Mouse (Mus musculus) liver, embryonic 12.5 days (tissue): Measurements from ENCODE around the gene Slc45a1. TPM values are rescaled to one million over a fixed set of nuclear protein-coding genes. Genes with fewer than 3 reads are reported as not detected.
"Not testable (repeated sequence)": the region's sequence is repeated elsewhere in the genome, so short reads cannot be mapped to it uniquely, and the experiment has no call there.

Experiments used
- ATAC-seq: fragments of 200-750 bp; cut with Nextera tagmentation; 2 replicates; pipeline ENCODE4 v1.8.0; 2017; ENCODE audit warnings: moderate number of reproducible peaks, mild to moderate bottlenecking, moderate library complexity
- H3K27ac ChIP-seq: fragments of 300-500 bp; sonication (generic); 2 replicates; pipeline ENCODE4 v1.5.1; 2016; ENCODE audit warnings: mild to moderate bottlenecking
- H3K27me3 ChIP-seq: fragments of 300-500 bp; sonication (generic); replicated peaks from 2 replicates; pipeline ENCODE4 v1.6.1; 2016; ENCODE audit warnings: mild to moderate bottlenecking, moderate library complexity
- H3K36me3 ChIP-seq: fragments of 300-500 bp; sonication (generic); 2 replicates; pipeline ENCODE4 v1.6.1; 2016; ENCODE audit warnings: mild to moderate bottlenecking, moderate library complexity
- H3K4me1 ChIP-seq: fragments of 300-500 bp; sonication (generic); 2 replicates; pipeline ENCODE4 v1.6.1; 2016
- H3K4me2 ChIP-seq: fragments of 300-500 bp; sonication (generic); 2 replicates; pipeline ENCODE4 v1.6.1; 2016; ENCODE audit warnings: mild to moderate bottlenecking, moderate library complexity
- H3K4me3 ChIP-seq: fragments of 300-500 bp; sonication (generic); 2 replicates; pipeline ENCODE4 v1.5.1; 2016; ENCODE audit warnings: mild to moderate bottlenecking, moderate library complexity
- H3K9ac ChIP-seq: fragments of 300-500 bp; sonication (generic); 2 replicates; pipeline ENCODE4 v1.6.1; 2016; ENCODE audit warnings: mild to moderate bottlenecking, moderate library complexity
- H3K9me3 ChIP-seq: fragments of 300-500 bp; sonication (generic); replicated peaks from 2 replicates; pipeline ENCODE4 v1.6.1; 2016; ENCODE audit warnings: mild to moderate bottlenecking, moderate library complexity
- WGBS: fragments of 180-500 bp; shearing (Covaris S2); methylation state at CpG from one replicate; pipeline ENCODE4 v1.1.7; 2016; ENCODE audit not compliant: insufficient replicate concordance; 5-methylcytosine and 5-hydroxymethylcytosine counted together
- polyA plus RNA-seq: library from polyadenylated mRNA; unstranded; fragments of >200 nt; fragmentation: Nextera tagmentation; extraction: Ambion mirVana; gene quantifications from 2 replicates; pipeline ENCODE4 v1.2.1, GENCODE M21; 2016

Gene Slc45a1
- polyA plus RNA-seq, 1 experiment from 2014 or later = not detected

DNA sequence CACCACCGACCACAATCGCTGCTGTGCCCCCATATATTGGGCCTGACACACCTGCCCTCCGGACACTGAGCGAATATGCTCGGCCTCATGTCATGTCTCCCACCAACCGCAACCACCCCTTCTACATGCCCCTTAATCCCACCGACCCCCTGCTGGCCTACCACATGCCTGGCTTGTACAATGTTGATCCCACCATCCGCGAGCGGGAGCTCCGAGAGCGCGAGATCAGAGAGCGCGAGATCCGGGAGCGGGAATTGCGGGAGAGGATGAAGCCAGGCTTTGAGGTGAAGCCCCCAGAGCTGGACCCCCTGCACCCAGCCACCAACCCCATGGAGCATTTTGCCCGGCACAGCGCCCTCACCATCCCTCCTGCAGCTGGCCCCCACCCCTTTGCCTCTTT, 35.1 kb downstream of the Slc45a1 start:
- Histone ChIP-seq H3K4me3 (no peak overlapping the region), H3K4me1 (no peaks in the 10 kb centered on the region), H3K27ac (no peak overlapping the region), H3K27me3 (no peaks in the 10 kb centered on the region), H3K36me3 (peaks cover 90% of the 10 kb centered on the region), H3K4me2 (no peak overlapping the region), H3K9me3 (no peaks in the 10 kb centered on the region), H3K9ac (no peak overlapping the region)
- WGBS = 91% methylated on average over 20 of the region's 20 CpGs
- no peak for ATAC-seq

- no peaks in the 10 kb centered on the region for H3K27me3 ChIP-seq
- 87% methylated on average over 13 of the region's 13 CpGs for WGBS
- ATAC-seq = no peak
- H3K9me3 ChIP-seq = no peaks in the 10 kb centered on the region
- no peaks in the 10 kb centered on the region for H3K4me1 ChIP-seq
- no peak overlapping the region for H3K27ac ChIP-seq
- H3K36me3 ChIP-seq = peaks cover 93% of the 10 kb centered on the region
- H3K9ac ChIP-seq = no peak overlapping the region
- no peak overlapping the region for H3K4me2 ChIP-seq
- no peak overlapping the region for H3K4me3 ChIP-seq
Observed at GRCm38 (mm10) chr4:150616029-150616420, 35.9 kb downstream of the Slc45a1 start.

DNA sequence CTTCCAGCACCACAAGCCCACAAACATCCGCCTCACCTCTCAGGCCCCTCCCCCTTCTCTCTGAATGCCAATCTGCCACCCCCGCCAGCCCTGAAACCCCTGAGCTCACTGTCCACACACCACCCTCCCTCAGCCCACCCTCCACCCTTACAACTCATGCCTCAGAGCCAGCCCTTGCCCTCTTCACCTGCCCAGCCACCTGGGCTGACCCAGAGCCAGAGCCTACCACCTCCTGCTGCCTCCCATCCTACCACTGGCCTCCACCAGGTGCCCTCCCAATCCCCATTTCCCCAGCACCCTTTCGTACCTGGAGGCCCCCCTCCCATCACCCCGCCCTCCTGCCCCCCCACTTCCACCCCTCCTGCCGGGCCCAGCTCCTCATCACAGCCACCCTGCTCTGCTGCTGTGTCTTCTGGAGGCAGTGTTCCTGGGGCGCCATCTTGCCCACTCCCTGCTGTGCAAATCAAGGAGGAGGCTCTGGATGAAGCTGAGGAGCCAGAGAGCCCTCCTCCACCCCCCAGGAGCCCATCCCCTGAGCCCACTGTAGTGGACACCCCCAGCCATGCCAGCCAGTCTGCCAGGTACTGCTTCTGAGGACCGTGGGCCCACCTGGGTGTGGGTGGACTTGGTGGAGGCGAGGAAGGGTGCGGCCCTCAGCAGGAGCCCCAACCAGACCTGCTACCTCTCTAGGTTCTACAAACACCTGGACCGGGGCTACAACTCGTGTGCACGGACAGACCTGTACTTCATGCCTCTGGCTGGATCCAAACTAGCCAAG, 36.5 kb downstream of the Slc45a1 start:
- Histone ChIP-seq H3K9me3 (no peaks in the 10 kb centered on the region), H3K27me3 (no peaks in the 10 kb centered on the region), H3K9ac (no peak overlapping the region), H3K4me1 (no peaks in the 10 kb centered on the region), H3K4me3 (no peak overlapping the region), H3K4me2 (no peak overlapping the region), H3K36me3 (peaks cover 96% of the 10 kb centered on the region), H3K27ac (no peak overlapping the region)
- WGBS = 84% methylated on average over 12 of the region's 12 CpGs
- no peak for ATAC-seq

DNA sequence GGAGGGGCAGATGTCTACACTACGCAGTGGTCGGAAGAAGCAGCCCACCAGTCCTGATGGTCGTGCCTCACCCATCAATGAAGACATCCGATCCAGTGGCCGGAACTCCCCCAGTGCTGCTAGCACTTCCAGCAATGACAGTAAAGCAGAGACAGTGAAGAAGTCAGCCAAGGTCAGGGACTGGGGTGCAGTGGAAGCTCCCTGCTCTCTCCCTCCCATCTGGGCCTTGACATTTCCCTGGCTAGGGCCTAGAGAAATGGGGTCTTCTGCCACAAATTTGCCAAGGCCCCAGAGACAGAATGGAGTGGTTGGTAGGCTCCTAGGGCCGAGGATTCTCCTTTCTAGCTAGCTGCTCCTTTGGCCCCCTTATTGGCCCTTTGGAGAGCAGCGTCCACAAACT, 38.3 kb downstream of the Slc45a1 start:
- H3K36me3 ChIP-seq = peaks cover 91% of the 10 kb centered on the region
- no peaks in the 10 kb centered on the region for H3K9me3 ChIP-seq
- 84% methylated on average over 7 of the region's 7 CpGs for WGBS
- no peak overlapping the region for H3K4me2 ChIP-seq
- no peaks in the 10 kb centered on the region for H3K27me3 ChIP-seq
- no peaks in the 10 kb centered on the region for H3K4me1 ChIP-seq
- H3K4me3 ChIP-seq = no peak overlapping the region
- ATAC-seq = no peak
- no peak overlapping the region for H3K27ac ChIP-seq
- H3K9ac ChIP-seq = no peak overlapping the region

DNA sequence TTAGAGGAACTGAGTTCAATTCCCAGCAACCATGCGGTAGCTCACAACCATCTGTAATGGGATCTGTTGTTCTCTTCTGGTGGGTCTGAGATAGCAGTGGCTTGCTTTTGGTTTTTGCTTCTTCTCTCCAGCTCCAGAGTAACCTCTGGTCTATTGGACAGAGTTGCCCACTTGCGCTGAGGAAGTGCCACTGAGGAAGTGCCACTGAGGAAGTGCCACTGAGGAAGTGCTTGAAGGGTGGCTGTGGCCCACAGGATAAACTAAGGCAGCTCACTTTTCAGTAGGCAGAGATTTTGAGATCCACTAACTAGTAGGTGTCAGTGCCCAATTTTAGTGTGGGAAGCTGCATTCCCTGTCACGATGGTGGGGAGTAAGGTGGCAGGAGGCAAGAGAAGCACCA, 43.3 kb downstream of the Slc45a1 start:
- peaks cover 21% of the 10 kb centered on the region for H3K4me1 ChIP-seq
- H3K27ac ChIP-seq = no peak overlapping the region
- H3K4me3 ChIP-seq = no peak overlapping the region
- no peak overlapping the region for H3K4me2 ChIP-seq
- ATAC-seq = no peak
- WGBS = 83% methylated on average over 3 of the region's 3 CpGs
- no peaks in the 10 kb centered on the region for H3K9me3 ChIP-seq
- no peak overlapping the region for H3K9ac ChIP-seq
- no peaks in the 10 kb centered on the region for H3K27me3 ChIP-seq
- peaks cover 40% of the 10 kb centered on the region for H3K36me3 ChIP-seq

DNA sequence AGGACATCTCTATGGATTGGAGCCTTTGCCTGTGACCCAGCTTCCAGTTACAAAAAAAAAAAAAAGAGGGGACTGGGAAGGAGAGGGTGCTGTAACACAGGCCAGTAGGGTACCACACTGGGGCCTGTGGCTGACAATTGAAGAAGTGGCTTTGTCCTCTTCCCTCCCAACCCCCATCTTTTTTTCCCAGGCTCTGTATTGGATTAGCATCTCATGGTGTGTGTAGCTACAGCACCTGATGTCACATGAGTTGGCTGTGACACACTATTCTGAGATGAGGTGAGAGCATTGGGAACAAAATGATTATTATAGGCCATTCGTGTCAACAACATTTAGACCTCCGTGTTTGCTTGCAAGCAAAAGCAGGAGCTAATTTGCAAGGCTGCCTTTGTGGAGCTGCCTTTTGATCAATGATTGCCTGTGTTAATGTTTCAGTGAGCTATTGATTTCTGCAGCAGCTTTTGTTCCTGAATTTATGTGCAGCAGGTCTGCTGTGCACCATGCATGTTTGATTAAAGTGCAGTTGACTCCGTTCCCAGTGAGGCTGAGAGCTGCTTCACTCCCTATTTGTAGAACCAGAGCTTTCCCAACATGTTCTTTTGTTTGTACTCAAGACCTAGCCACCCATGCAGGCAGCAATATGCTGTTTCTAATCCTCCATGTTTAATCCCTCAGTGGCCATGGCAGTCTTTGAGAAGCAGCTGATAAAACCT, 45.4 kb downstream of the Slc45a1 start:
- no peak overlapping the region for H3K27ac ChIP-seq
- WGBS = 71% methylated on average over 3 of the region's 3 CpGs

GRCm38 (mm10) chr4:150605804-150606203, 46.2 kb downstream of the Slc45a1 start:
- Histone ChIP-seq H3K27ac (no peak overlapping the region), H3K4me3 (no peak overlapping the region), H3K4me2 (no peak overlapping the region), H3K9ac (no peak overlapping the region), H3K36me3 (peaks cover 12% of the 10 kb centered on the region), H3K4me1 (peaks cover 21% of the 10 kb centered on the region), H3K27me3 (no peaks in the 10 kb centered on the region), H3K9me3 (no peaks in the 10 kb centered on the region)
- no peak for ATAC-seq
- WGBS = 76% methylated on average over 3 of the region's 3 CpGs

More for the DNA sequence above, 45.4 kb downstream of the Slc45a1 start:
- Histone ChIP-seq H3K4me1 (peaks cover 21% of the 10 kb centered on the region), H3K36me3 (peaks cover 19% of the 10 kb centered on the region), H3K9me3 (no peaks in the 10 kb centered on the region), H3K27me3 (no peaks in the 10 kb centered on the region), H3K9ac (no peak overlapping the region), H3K4me2 (no peak overlapping the region), H3K4me3 (no peak overlapping the region)
- ATAC-seq = no peak

DNA sequence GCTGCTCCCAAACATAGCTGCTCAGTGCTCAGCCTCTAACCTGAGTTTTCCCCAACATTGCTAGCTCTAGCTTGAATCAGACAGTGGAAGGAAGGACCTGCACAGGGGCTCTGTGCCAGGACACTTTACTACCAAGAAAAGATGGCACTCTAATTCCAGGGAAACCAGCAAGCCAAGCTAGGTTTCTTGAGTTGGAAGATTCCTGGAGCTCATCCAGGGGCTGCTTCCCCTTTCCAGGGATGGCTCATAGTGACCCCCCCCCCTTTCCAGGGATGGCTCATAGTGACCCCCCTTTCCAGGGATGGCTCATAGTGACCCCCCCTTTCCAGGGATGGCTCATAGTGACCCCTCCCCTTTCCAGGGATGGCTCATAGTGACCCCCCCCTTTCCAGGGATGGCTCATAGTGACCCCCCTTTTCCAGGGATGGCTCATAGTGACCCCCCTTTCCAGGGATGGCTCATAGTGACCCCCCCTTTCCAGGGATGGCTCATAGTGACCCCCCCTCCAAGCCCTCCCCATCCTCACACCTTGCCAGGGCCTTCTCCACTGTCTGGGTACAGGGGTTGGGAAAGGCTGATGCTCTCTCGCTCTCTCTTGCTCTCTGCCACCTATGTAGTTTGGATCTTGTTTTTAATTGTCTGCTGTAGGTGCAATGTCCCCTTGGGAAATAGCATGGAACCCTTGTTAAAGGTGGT, 48.5 kb downstream of the Slc45a1 start:
- no peak overlapping the region for H3K4me2 ChIP-seq
- no peak overlapping the region for H3K27ac ChIP-seq
- 88% methylated on average over 1 of the region's 1 CpGs for WGBS
- H3K9ac ChIP-seq = no peak overlapping the region
- no peak overlapping the region for H3K4me3 ChIP-seq
- peaks cover 33% of the 10 kb centered on the region for H3K4me1 ChIP-seq
- H3K36me3 ChIP-seq = no peaks in the 10 kb centered on the region
- H3K27me3 ChIP-seq = no peaks in the 10 kb centered on the region
- ATAC-seq = no peak
- H3K9me3 ChIP-seq = no peaks in the 10 kb centered on the region

- Histone ChIP-seq H3K4me2 (no peak overlapping the region), H3K27me3 (no peaks in the 10 kb centered on the region), H3K4me1 (peaks cover 54% of the 10 kb centered on the region), H3K9ac (no peak overlapping the region), H3K27ac (no peak overlapping the region), H3K36me3 (no peaks in the 10 kb centered on the region; the same call in 1 of the 2 replicates), H3K9me3 (no peaks in the 10 kb centered on the region), H3K4me3 (no peak overlapping the region)
- ATAC-seq = no peak
- WGBS = 87% methylated on average over 10 of the region's 10 CpGs
Observed at GRCm38 (mm10) chr4:150601489-150601888, 50.5 kb downstream of the Slc45a1 start.

DNA sequence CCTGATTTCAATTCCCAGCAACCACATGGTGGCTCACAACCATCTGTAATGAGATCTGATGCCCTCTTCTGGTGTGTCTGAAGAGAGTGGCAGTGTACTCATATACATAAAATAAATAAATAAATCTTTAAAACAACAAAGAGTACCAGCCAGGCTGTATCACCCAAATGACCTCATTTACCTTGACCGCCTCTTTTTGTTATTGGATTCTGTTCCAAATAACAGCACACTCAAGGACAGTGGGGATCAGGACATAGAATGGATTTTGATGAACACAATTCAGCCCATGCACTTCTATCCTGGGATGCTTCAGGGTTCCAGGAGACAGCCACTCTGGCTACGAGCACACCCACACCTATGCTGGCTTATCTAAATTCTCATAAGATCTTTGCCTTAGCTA, 51.5 kb downstream of the Slc45a1 start:
- WGBS = 85% methylated on average over 2 of the region's 2 CpGs
- not testable (repeated sequence) for H3K27ac ChIP-seq, H3K4me3 ChIP-seq, H3K4me2 ChIP-seq, H3K9ac ChIP-seq, H3K27me3 ChIP-seq, H3K36me3 ChIP-seq, H3K9me3 ChIP-seq, ATAC-seq
- peaks cover 56% of the 10 kb centered on the region for H3K4me1 ChIP-seq

- Histone ChIP-seq H3K4me3 (no peak overlapping the region), H3K36me3 (no peaks in the 10 kb centered on the region; the same call in 1 of the 2 replicates), H3K27me3 (no peaks in the 10 kb centered on the region), H3K27ac (no peak overlapping the region), H3K4me1 (peaks cover 56% of the 10 kb centered on the region), H3K9me3 (no peaks in the 10 kb centered on the region), H3K4me2 (no peak overlapping the region), H3K9ac (no peak overlapping the region)
- ATAC-seq = no peak
- WGBS = 61% methylated on average over 3 of the region's 3 CpGs
Observed at GRCm38 (mm10) chr4:150599119-150599992, 52.6 kb downstream of the Slc45a1 start.
